Mouse (Mus musculus): ENCODE measurements at regions not wholly inside any gene's neighbourhood (a gene's known extent, or its start where the extent isn't known, plus 50 kb on each side); places are given as distances from the start of the nearest gene placed in this dataset.

DNA sequence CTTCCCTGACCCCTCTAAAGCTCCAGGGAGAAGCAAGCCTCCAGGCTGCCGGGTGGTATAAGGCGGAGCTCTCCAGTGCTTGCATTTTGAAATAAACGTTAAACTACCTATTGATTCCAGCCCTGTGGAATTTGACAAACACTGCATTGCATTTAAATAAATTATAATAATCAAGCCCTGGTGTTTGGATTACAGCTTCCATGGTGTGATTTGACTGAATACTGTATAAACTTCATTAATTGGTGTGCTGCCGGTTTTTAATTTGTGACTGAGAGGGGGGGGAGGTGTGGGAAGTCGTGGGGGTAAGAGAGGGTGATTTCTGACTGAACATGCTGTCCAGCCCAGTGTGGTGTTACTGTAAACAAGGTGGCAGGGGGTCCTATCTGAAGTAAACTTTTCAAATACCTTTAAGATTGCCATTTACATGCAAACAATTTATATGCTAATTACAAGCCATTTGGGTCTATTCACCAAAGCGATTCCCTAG lies 282.9 kb upstream of the Irx2 start:
- no peak overlapping the region for H3K4me2 ChIP-seq (ENCODE audit: low read length)
- H3K27me3 ChIP-seq (replicated peaks; ENCODE audit: control insufficient read depth, insufficient read depth, low read length): peaks cover 91% of the 10 kb centered on the region
- H3K27ac ChIP-seq (ENCODE audit: low read depth, low read length): no peak overlapping the region
- peak; percentile 87 for DNase-seq (ENCODE audit: low spot score)
- peak; percentile 91 for ATAC-seq
- no peak overlapping the region for H3K9ac ChIP-seq (ENCODE audit: low read length)
- WGBS: 2% methylated on average over 6 of the region's 6 CpGs
- peaks cover 10% of the 10 kb centered on the region for H3K4me1 ChIP-seq (ENCODE audit: control insufficient read depth, insufficient read depth, low read length)
- no peaks in the 10 kb centered on the region for H3K36me3 ChIP-seq (ENCODE audit: control insufficient read depth, insufficient read depth, low read length)
- no peaks in the 10 kb centered on the region for H3K9me3 ChIP-seq (replicated peaks; ENCODE audit: control insufficient read depth, low read length)
- no peak overlapping the region for H3K4me3 ChIP-seq (ENCODE audit: low read depth, low read length)

DNA sequence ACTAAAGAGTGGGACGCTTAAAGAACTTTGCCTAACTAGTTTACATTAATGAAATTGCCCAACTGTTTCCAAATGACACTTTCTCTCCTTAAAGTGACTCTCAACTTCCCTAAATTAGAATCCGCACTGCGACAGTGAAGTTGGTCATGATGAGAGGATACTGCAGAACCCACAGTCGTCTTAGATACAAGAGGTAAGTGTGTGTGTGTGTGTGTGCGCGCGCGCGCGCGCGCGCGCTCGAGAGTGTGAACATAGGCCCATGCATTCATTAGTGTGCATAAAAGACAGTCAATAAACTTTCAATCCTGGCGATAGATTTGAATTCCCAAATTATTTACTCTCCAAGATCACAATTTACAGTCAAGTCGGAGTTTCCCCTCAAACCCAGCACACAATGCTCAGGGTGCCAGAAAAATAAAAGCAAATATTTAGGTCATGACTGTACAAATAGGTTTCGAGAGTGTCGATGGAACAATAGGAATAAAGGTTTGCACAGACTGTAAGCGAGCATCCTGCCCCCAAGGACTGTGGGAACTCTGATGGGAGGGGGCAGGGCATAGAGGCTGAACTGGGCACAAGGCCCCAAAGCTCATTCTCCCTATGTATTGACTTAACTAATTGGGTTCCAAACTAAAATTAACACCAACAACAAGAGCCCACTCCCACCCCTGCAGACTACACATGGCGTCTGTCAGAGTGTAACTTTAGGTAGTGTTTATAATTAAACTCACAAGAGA lies 282.2 kb upstream of the Irx2 start:
- H3K4me1 ChIP-seq (ENCODE audit: control insufficient read depth, insufficient read depth, low read length): peaks cover 10% of the 10 kb centered on the region
- peak; percentile 45 for DNase-seq (ENCODE audit: low spot score)
- H3K9ac ChIP-seq (ENCODE audit: low read length): no peak overlapping the region
- WGBS: 6% methylated on average over 21 of the region's 21 CpGs
- H3K36me3 ChIP-seq (ENCODE audit: control insufficient read depth, insufficient read depth, low read length): no peaks in the 10 kb centered on the region
- no peak overlapping the region for H3K4me3 ChIP-seq (ENCODE audit: low read depth, low read length)
- no peak overlapping the region for H3K4me2 ChIP-seq (ENCODE audit: low read length)
- peak; percentile 35 for ATAC-seq
- no peaks in the 10 kb centered on the region for H3K9me3 ChIP-seq (replicated peaks; ENCODE audit: control insufficient read depth, low read length)
- peaks cover 89% of the 10 kb centered on the region for H3K27me3 ChIP-seq (replicated peaks; ENCODE audit: control insufficient read depth, insufficient read depth, low read length)
- no peak overlapping the region for H3K27ac ChIP-seq (ENCODE audit: low read depth, low read length)

DNA sequence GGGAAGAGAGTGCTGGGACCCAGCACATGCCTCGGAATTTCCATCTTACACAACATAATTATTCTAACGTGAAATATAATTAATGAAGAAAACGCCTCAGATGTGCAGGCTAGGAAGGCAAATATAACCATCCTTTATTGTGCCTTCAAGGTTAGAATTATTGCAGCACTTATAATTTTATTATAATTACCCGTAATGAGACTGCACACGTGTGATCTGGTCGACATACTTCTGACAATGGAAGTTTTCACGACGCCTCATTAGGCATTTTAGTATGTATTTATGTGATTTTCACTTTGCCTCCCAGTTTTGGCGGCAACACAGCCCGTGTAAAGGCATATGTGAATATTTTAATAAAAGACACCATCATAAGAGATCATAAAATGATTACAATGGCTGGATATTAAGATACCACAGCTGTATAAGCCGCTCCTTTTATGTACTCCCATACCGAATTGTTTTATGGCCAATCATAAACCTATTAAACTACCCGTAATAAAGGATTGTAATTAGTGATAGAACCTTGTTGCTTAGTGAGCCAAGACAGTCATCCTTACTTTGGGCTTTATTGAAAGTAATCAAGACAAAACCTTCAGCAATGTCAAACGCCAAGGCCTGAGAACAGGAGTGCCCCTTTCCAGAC lies 281.6 kb upstream of the Irx2 start:
- Histone ChIP-seq H3K4me2 (ENCODE audit: low read length) (no peak overlapping the region), H3K9me3 (replicated peaks; ENCODE audit: control insufficient read depth, low read length) (no peaks in the 10 kb centered on the region), H3K36me3 (ENCODE audit: control insufficient read depth, insufficient read depth, low read length) (no peaks in the 10 kb centered on the region), H3K4me1 (ENCODE audit: control insufficient read depth, insufficient read depth, low read length) (peaks cover 11% of the 10 kb centered on the region), H3K27ac (ENCODE audit: low read depth, low read length) (no peak overlapping the region), H3K9ac (ENCODE audit: low read length) (no peak overlapping the region), H3K27me3 (replicated peaks; ENCODE audit: control insufficient read depth, insufficient read depth, low read length) (peaks cover 89% of the 10 kb centered on the region), H3K4me3 (ENCODE audit: low read depth, low read length) (no peak overlapping the region)
- DNase-seq (ENCODE audit: low spot score): no peak
- ATAC-seq: no peak
- WGBS: 69% methylated on average over 14 of the region's 14 CpGs

DNA sequence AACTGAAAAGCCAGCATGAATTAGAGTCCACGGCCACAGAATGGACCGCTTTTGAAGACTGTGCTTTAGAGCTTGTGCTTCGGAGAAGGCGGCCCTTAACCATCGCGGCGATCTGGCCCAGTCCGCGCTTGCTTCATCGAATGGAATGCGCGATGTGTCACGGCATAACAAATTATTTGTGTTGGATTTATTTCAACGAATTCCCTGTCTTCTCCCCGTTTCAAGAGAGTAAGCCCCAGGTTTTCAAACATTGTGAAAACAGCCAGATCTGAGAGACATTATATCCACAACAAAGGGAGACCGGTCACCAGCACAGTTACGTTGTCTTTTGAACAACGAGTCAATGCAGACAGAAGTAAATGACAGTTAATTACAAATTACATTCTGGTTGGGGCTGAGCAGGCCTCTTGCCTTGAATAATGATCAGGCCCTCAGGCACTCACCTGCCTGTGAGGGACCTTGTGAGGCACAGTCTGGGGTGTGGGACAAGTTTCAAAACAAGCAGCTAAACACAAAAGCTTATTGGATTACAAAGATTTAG lies 275.9 kb upstream of the Irx2 start:
- Histone ChIP-seq H3K27ac (ENCODE audit: low read depth, low read length) (no peak overlapping the region), H3K4me1 (ENCODE audit: control insufficient read depth, insufficient read depth, low read length) (peaks cover 7% of the 10 kb centered on the region; the same call in 1 of the 2 replicates), H3K4me2 (ENCODE audit: low read length) (peak overlapping the region; percentile 20; the same call in 1 of the 2 replicates), H3K9ac (ENCODE audit: low read length) (no peak overlapping the region), H3K36me3 (ENCODE audit: control insufficient read depth, insufficient read depth, low read length) (no peaks in the 10 kb centered on the region), H3K27me3 (replicated peaks; ENCODE audit: control insufficient read depth, insufficient read depth, low read length) (peaks cover 85% of the 10 kb centered on the region), H3K4me3 (ENCODE audit: low read depth, low read length) (no peak overlapping the region), H3K9me3 (replicated peaks; ENCODE audit: control insufficient read depth, low read length) (no peaks in the 10 kb centered on the region)
- 5% methylated on average over 18 of the region's 18 CpGs for WGBS
- ATAC-seq (peak; percentile 90), DNase-seq (ENCODE audit: low spot score) (peak; percentile 71)

DNA sequence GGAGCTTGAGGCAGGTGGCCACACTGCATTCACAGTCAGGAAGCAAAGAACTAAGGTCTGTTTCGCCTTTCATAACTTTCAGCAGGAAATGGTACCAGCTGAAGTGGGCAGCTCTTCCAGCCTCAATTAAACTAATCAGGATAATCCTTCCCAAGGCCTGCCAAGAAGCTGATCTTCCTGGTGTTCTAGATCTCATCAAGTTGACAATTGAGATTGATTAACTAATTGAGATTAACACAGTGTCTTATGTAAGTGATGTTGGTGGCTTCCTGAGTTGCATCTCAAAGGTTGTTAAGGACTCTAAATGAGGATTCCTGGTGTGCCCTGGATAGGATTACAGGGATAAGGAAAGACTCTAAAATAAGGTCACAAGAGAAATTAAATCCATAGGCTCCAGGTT lies 273.3 kb upstream of the Irx2 start:
- no peak for ATAC-seq
- no peak overlapping the region for H3K4me2 ChIP-seq (ENCODE audit: low read length)
- peaks cover 7% of the 10 kb centered on the region; the same call in 1 of the 2 replicates for H3K4me1 ChIP-seq (ENCODE audit: control insufficient read depth, insufficient read depth, low read length)
- H3K4me3 ChIP-seq (ENCODE audit: low read depth, low read length): no peak overlapping the region
- no peak for DNase-seq (ENCODE audit: low spot score)
- no peaks in the 10 kb centered on the region for H3K36me3 ChIP-seq (ENCODE audit: control insufficient read depth, insufficient read depth, low read length)
- H3K9me3 ChIP-seq (replicated peaks; ENCODE audit: control insufficient read depth, low read length): no peaks in the 10 kb centered on the region
- H3K27me3 ChIP-seq (replicated peaks; ENCODE audit: control insufficient read depth, insufficient read depth, low read length): peaks cover 77% of the 10 kb centered on the region
- 26% methylated on average over 1 of the region's 1 CpGs for WGBS
- no peak overlapping the region for H3K9ac ChIP-seq (ENCODE audit: low read length)
- H3K27ac ChIP-seq (ENCODE audit: low read depth, low read length): no peak overlapping the region

DNA sequence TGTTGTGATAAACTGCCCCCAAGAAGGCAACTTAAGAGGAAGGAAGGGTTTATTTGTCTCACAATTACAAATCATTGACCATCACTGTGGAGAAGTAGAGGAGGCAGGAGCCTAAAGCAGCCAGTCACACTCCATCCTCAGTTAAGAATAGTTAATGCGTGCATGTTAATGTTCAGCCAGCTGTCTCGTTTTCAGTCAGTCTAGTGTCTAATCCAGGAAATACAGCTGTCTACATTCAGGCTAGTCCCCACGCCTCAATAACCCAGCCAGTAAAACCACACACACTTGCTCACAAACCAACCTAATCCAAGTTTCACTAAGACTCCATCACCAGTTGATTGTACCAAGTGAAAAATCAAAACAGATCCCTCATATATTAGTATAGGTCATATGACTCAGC lies 272.8 kb upstream of the Irx2 start:
- H3K27me3 ChIP-seq (replicated peaks; ENCODE audit: control insufficient read depth, insufficient read depth, low read length): peaks cover 74% of the 10 kb centered on the region
- WGBS: 45% methylated on average over 3 of the region's 3 CpGs
- H3K36me3 ChIP-seq (ENCODE audit: control insufficient read depth, insufficient read depth, low read length): no peaks in the 10 kb centered on the region
- H3K4me3 ChIP-seq (ENCODE audit: low read depth, low read length): no peak overlapping the region
- H3K4me1 ChIP-seq (ENCODE audit: control insufficient read depth, insufficient read depth, low read length): peaks cover 7% of the 10 kb centered on the region; the same call in 1 of the 2 replicates
- no peaks in the 10 kb centered on the region for H3K9me3 ChIP-seq (replicated peaks; ENCODE audit: control insufficient read depth, low read length)
- DNase-seq (ENCODE audit: low spot score): no peak
- H3K4me2 ChIP-seq (ENCODE audit: low read length): no peak overlapping the region
- no peak overlapping the region for H3K9ac ChIP-seq (ENCODE audit: low read length)
- H3K27ac ChIP-seq (ENCODE audit: low read depth, low read length): no peak overlapping the region
- no peak for ATAC-seq

DNA sequence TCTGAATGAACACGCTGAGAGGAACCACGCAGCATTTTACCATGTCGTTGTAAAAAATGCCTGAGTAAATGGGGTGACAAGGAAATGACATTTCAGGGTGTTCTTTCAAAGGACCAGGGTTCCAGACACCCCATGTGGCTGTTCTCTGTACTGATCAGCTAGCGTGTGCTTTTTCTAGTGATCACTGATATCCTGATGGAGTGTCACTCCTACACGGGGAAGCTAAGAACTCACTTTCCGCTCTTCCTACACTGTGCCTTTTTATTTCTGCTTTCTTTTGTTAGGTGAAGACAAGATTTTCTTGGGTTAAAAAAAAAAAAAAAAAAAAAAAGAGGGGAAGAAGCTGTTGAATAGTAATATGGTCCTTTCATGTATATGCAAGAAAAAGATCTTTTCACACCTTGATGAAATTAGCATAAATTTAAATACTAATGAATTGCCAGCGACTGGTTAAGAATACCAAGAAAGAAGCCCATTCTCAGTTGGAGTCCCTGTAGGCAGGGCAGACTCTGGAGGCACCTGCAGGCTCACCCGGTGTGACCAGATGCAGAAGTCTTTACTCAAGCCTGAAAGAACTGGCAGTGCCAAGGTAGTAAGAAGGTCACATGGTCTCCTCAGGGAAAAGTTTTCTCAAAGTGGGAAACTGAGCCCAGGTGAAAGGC lies 270.2 kb upstream of the Irx2 start:
- no peak overlapping the region for H3K27ac ChIP-seq (ENCODE audit: low read depth, low read length)
- WGBS: 22% methylated on average over 8 of the region's 8 CpGs
- H3K4me3 ChIP-seq (ENCODE audit: low read depth, low read length): no peak overlapping the region
- H3K27me3 ChIP-seq (replicated peaks; ENCODE audit: control insufficient read depth, insufficient read depth, low read length): peaks cover 84% of the 10 kb centered on the region
- DNase-seq (ENCODE audit: low spot score) (peak; percentile 51), ATAC-seq (peak; percentile 37; the same call in 1 of the 2 replicates)
- no peaks in the 10 kb centered on the region for H3K36me3 ChIP-seq (ENCODE audit: control insufficient read depth, insufficient read depth, low read length)
- H3K4me2 ChIP-seq (ENCODE audit: low read length): no peak overlapping the region
- no peaks in the 10 kb centered on the region for H3K4me1 ChIP-seq (ENCODE audit: control insufficient read depth, insufficient read depth, low read length)
- no peaks in the 10 kb centered on the region for H3K9me3 ChIP-seq (replicated peaks; ENCODE audit: control insufficient read depth, low read length)
- no peak overlapping the region for H3K9ac ChIP-seq (ENCODE audit: low read length)

DNA sequence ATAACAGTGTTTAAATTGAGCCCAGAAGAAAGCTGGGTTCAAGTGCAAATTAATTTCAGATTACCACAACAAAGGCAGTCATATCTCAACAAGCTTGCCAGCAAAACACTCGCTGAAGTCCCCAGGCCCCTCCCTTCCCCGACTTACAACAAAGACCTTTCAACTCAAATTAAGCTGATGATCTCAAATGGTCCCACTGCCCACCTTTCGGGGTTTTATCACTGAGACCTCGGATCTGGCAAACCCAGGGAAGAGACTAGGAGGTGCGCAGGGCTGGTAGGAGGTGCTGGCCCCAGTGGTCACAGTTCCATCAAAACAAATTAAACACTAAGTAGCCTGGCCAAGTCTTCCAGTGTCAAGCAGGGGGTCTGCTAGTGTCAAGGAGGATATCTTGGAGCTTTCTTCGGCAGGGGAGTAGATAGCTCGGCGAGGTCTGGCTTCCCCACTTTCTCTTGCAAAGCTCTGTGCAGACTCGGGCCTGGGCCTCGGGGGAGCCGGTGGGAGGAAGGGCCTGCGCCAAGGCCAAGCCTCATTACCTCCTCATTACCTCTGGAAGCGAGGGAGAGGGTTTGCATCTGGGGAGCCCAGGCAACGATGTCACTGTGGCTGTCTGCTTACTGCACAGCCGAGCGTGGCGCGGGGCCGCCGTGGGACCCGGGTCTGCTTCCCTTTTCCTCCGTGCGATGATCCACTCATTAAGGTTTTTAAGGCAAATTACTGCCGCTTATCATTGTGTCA lies 262.9 kb upstream of the Irx2 start:
- H3K4me2 ChIP-seq (ENCODE audit: low read length): peak overlapping the region; percentile 6; the same call in 1 of the 2 replicates
- H3K27me3 ChIP-seq (replicated peaks; ENCODE audit: control insufficient read depth, insufficient read depth, low read length): peaks cover 53% of the 10 kb centered on the region
- ATAC-seq (peak; percentile 63; the same call in 1 of the 2 replicates), DNase-seq (ENCODE audit: low spot score) (peak; percentile 35)
- no peak overlapping the region for H3K27ac ChIP-seq (ENCODE audit: low read depth, low read length)
- WGBS: 9% methylated on average over 24 of the region's 24 CpGs
- no peaks in the 10 kb centered on the region for H3K9me3 ChIP-seq (replicated peaks; ENCODE audit: control insufficient read depth, low read length)
- no peak overlapping the region for H3K4me3 ChIP-seq (ENCODE audit: low read depth, low read length)
- H3K9ac ChIP-seq (ENCODE audit: low read length): no peak overlapping the region
- no peaks in the 10 kb centered on the region for H3K4me1 ChIP-seq (ENCODE audit: control insufficient read depth, insufficient read depth, low read length)
- H3K36me3 ChIP-seq (ENCODE audit: control insufficient read depth, insufficient read depth, low read length): no peaks in the 10 kb centered on the region

Data from forebrain, embryonic 14.5 days (tissue).